Mouse (Mus musculus): Measurements from ENCODE around the gene Slc25a54.

DNA sequence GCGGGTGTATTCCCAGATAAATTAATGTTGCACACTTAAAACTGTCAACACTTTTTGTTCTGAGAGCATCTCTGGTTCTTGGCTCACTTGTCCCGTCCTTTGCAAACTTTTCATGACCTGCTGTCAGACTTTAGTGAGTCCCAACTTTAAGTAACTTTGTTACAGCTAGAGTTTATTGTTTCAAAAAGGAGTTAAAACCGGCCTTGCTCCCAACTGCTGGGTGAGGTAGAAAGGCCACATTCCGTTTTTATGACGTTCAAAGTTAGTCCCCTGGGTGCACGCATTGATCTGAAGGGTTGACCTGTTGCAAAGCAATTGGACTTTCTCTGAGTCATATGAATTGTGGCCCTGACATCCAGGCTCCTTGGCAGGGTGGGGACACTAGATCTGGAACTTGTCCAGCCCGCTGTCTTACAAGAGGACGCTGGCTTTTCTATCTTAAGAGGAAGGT lies 43.3 kb downstream of the Slc25a54 start:
- TF ChIP-seq POLR2A (IDR thresholded peaks at IDR 0.05; ENCODE audit: low read depth, low read length), result no peak
- TF ChIP-seq CTCF (conservative IDR thresholded peaks at IDR 0.05; ENCODE audit: insufficient read depth, insufficient read length, low read depth, low read length), result no peak

Data from kidney, adult 2 months (tissue).